Mouse (Mus musculus) adipose tissue, adult 10 weeks (tissue): ENCODE results near the gene A1cf. TPM values are rescaled to one million over a fixed set of nuclear protein-coding genes. Genes with fewer than 3 reads are reported as not detected.

Experiments
- polyA plus RNA-seq: library from polyadenylated mRNA; stranded (reverse); fragments of 350-450 nt; fragmentation: Illumina TruSeq; extraction: RNeasy Lipid Tissue Mini Kit (QIAGEN cat#74804); gene quantifications from one replicate; pipeline ENCODE4 v1.2.3, GENCODE M21; 2014; ENCODE audit warnings: low read depth, low replicate concordance

A1cf gene
- 0.55 TPM for polyA plus RNA-seq

DNA sequence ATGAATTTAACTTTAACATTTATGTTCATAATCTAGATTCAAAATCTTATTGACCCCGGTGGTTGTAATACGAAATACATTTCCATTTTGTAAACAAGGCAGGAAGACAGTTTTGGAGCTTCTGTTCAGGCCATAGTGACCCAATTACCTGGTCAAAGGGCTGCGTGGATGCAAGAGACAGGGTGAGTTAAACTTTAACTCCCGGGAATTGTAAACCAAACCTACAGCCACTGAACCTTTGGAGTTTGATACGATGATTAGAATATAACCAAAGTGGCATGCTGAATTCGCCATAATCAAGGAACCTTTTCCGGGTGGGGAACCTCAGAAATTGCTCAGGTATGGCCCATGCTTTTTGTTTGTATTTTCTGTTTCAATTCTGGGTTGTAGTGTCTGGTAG lies at the start of gene A1cf:
A1cf (plus strand) TSS at position 244 of the 400 bp plus-strand sequence.

Other genes starting within 250 kb of the A1cf start
- 2.7 TPM for gene Prkg1, start 103.7 kb upstream of the A1cf start, polyA plus RNA-seq
- gene Asah2, start 239.4 kb downstream of the A1cf start, polyA plus RNA-seq = 11.2 TPM